Mouse (Mus musculus) lung, adult 2 months (tissue): ENCODE results near the gene Mansc4.

ENCODE experiments used
- CTCF ChIP-seq: fragments of 200-500 bp; IDR thresholded peaks from 2 replicates; pipeline ENCODE4 v1.5.1; 2011; ENCODE audit warnings: mild to moderate bottlenecking, low read length, control low read depth; ENCODE audit not compliant: insufficient read depth
- POLR2A ChIP-seq: fragments of 200-500 bp; IDR thresholded peaks from 2 replicates; pipeline ENCODE4 v1.6.1; 2011; ENCODE audit warnings: low read depth, mild to moderate bottlenecking, control low read depth, low read length, borderline replicate concordance; ENCODE audit errors: extremely low read depth

GRCm38 (mm10) chr6:147086594-147087225 lies at the start of gene Mansc4:
- no peak for TF ChIP-seq POLR2A
- no peak for TF ChIP-seq CTCF
